Mouse (Mus musculus) retina, embryonic 14.5 days (tissue): ENCODE results near the gene Tbca.

Source experiments
- DNase-seq: peaks from one replicate; pipeline ENCODE4 v3.0.0-alpha.2; 2015; ENCODE audit warnings: low spot score

Gene Tbca

DNA sequence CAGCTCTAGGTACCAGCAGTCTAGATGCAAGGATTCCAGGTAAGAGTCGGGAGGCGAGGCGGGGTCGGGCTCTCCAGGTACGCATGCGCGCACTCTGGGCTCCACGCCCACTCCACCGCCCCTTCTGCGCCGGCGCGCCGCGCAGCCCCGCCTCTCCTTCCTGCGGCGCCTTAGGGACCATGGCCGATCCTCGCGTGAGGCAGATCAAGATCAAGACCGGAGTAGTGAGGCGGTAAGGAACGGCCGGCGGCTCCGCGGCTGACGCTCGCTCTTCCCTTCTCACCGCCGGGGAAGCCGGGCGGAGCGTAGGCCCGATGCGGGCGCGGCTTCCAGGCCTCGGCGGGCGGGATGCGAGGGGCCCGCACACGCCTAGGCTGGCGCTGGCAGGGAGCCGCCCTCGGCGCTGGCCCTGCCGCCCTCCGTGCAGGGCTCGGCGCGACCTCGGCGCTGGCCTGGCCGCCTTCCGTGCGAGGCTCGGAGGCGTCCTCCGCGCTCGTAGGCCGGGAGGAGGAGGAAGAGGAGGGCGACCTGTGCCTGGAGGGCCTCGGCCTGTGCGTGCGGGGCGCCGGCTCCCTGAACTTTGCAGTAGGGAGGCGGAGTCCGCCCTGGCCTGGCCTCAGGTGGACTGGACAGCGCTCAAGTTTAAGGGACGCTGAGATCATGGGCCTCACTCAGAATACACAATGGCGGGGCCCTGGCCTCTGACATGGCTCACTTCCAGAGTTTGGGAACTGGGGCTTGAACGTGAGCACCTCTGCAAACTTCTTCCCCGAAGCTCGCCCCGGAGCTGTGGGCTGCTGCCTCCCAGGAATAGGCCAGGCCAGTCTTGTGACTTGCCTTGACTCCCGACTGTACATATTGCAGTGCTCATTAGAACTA lies at the start of gene Tbca:
Tbca (plus strand) TSS at position 140 of the 879 bp plus-strand sequence.
- peak; percentile 90 for DNase-seq

DNA sequence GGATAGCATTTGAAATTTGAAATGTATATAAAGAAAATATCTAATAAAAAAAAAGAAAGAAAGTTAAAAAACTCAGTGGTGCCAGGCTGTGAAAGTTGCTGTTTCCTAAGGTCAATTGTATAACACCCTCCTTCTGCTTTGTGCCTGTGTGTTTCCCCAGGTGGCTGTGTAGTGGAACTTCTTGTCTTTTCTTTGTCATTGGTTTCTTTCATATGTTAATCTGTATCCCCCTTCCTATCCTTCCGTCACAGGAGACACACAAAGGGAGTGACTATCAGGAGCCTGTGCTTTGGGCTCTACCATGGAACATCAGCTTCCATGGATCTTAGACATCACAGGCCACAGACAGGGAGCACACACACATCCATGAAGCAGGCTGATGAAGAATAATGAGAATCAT lies 43.5 kb upstream of the Tbca start:
- DNase-seq: no peak

DNA sequence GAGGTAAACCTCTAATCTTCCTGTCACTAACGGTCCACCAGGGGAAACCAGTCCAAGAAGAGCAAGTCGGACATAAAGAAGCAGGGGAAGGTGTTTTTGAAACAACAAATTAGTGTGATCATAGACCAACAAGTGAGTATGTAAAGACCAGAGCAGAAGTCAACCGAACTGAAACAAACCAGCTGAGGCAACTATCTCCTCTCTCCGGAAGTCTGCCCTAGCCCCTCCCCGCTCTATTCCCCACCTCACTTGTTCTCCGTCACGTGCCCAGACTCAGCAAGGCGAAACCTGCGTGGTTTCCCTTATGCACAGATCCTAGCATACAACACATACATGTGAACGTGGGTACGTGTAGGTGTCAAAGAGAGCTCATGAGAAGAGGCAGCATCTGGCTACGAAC lies 22.9 kb upstream of the Tbca start:
- DNase-seq: no peak

DNA sequence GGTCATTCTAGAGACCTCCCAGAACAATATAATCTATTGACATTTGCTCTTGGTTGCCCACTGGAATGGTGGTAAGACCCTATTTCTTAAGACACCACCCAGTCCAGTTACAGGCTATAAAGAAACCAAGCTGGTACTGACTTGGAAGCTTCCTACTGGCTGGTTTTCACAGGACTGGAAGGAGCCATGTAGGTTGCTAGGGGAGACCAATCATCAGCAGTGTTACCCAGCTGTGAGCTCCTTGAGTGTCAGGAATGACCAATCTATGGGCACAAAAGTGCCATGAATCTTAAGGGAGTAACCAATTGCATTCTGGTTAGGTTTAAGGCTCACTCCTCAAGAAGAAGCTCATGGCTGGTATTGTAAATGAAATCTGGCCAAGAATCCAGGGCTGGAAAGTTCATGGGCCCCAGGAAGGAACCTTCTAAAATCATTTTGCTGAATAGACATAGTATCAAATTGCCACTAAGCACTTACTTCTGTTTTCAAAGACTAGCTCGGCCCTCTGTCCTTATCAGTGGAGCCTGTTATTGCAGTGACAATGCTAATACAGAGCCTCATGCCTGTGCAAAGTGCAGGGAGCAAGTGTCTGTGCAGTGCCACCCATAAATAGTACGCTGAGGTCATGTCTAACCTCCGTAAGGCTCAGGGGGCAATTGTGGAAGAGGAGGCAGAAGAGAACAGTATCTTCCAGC lies 20.1 kb upstream of the Tbca start:
- no peak for DNase-seq

DNA sequence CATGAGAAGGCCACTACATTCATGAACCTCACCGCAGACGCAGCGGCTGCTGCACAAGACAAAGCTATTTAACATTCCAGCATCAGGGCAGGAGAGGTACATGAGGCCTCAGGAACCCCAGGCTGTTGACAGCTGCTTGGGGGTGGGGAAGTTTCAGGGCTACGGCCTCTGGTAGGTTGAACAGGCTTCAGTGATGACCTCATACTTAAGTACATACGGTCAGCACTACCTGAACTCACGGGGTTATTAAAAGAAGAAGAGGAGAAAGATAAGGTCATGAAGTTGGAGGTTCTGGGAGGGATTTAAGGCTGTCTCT lies 19.6 kb upstream of the Tbca start:
- no peak for DNase-seq

DNA sequence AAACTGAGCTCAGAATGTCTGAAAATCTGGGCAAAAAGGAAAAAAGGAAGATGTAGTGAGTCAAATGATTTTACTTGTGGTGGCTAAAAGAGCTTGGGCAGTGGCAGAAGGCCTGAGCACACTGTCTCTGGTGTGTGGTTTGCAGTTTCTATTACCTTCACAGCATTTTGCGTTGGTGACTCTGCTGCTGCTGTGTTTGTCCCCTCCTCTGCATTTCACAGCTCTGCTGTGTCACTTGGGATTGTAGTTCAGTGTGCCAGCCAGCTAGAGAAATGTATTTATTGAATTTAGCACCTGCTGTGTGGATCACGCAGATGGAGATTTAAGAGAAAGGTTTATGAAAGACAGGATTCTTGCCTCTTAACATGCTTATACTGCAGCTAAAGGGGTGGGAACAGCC lies 1.8 kb upstream of the Tbca start:
- no peak for DNase-seq

DNA sequence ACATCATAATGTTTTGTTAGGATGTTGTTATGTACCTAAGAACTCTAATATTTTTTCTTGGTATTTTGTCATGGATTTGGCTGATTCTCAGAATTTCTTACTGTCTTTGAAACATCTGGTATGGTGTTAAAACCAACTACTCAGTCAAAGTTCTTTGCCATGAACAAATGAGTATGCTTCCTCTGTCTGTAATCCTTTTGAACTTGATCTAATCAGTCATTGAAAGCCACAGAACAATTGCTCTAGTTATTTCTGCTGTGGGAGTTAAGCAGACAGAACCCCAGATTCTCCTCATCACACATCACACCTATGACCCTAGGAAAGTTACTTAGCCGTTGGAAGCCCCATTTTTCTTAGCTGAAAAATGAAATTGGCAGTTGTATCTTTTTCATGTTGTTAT lies 6.0 kb downstream of the Tbca start:
- no peak for DNase-seq

DNA sequence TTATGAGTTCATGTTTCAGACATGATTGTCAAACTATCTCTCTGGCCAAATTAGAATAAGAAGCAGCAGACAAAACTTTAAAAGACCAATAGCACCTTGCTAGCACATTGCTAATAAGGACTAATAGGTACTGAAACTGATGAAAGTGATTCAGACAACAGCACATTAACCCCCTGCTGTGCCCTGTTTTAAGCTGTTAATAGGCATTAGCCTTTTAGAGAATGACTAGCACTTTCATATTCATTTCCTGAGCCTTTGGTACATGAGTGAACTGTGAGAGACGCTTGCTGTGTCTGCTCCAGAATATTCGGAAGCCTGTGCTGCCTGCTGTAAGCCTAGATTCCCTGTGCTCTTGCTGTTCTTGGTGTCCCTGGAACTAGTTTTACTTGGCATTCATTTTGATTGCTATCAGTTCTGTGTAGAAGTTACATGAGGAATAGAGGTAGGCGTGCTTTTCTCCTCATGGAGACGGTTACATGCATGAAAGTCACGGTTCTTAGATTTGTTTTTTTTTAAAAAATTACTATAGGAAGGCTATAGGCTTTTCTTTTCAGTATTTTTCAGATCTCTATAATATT lies 14.9 kb downstream of the Tbca start:
- DNase-seq: peak; percentile 61

DNA sequence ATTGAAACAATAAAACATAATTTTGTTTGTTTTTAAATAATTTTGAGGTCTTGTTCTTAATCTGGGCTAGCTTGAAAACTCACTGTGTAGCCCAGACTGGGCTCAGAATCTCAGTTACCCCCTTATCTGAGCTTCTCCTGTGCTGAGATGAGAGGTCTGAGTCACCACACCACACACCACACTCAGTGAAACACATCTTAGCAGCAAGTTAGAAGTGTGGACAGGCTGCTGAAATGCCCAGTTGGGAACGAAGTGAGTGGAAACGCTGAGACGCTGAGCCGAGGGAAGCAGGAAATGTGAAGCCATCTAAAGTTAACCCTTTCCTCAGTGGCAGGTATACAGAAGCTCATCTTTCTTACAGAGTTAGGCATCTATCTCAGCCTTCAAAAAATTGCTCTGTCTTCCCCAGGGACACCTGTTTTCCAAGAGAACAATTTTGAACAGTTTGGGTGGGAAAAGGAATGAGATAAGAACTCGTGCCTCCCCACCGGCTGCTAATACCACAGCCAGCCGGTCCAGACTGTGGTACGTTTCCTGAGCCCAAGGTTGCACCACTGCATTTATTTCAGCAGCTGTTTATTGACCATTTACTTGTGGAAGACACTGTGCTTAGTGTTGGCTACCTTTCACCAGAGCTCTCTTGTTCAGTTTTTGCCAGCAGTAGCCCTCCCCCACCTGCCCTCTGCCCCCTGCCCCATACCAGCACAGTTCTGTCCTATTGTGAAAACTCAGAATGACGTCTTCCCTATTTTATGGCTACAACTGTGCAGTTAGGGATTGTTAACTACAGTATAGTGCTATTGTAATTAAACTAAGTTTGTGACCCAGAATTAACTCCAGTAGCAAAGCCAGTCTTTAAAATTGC lies 17.8 kb downstream of the Tbca start:
- no peak for DNase-seq

DNA sequence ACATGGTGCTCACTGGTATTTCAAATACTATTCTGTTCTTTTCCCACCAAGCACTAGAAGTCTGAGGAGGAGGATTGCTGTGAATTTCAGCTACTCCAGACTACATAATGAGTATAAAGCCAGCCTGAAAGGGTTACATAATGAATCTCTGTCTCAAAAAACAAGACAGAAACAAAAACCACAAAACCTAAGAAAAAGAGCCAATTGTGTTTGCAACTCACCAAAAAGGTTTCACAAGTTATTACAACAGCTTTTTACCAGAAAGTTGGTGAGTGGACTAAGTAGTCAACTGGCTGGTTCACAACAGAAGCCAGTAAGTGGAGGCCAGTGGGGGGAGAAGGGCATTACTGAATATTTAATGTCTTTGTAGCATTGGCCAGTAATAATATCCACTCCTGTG lies 19.9 kb downstream of the Tbca start:
- no peak for DNase-seq

DNA sequence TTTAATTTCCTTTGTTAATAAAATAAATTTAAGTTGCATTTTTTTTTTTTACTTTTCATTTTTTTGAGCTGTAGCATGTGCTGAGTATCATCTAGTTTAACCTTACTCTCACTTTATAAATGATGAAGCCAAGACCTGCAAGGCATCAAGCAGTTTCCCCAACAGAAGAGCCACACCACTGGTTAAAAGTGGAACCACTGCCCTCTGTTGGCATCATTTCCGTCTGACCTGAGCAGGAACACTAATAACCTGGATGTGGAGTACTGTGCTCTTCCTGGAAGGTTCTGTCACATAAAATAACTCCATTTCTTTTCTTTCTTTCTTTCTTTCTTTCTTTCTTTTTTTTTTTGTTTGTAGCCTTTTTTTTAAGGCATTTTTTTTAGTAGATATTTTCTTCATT lies 21.0 kb downstream of the Tbca start:
- DNase-seq: no peak

DNA sequence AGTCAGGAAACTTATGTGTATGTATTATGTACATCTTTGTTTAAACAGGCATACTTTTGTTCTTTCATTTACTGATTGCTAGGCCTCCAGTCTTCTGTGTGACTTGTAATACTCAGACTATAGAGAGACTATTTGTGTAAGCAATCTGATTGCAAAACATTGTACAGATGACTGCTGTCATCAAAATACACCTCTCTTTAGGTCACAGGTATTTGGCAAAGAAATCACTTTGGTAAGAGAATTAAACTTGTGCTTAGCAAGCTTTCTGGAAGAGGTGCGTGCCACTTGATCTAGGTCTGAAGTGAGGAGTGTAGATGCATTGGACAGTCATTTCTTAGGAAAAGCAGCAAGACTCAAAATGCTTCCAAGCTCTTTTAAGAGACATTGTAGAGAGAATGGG lies 22.7 kb downstream of the Tbca start:
- DNase-seq: no peak

DNA sequence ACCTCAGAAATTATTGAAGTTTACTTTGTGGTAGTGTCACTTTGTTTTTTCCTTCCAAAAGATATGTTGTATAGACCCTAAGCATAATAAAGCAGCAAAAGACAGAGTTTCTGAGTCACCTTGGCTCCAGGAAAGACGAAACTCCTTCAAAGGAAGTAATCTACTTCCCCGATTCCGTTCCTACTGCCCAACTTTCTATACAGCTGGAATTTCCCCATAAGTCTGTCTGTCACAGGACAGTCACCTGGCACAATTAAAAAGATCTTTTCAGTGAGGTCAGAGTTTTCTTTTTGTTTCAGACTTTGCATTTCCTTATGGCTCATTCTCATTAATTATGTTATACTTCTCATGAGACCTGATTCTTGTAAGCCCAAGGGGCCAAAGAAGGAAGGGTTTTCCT lies 25.1 kb downstream of the Tbca start:
- no peak for DNase-seq

DNA sequence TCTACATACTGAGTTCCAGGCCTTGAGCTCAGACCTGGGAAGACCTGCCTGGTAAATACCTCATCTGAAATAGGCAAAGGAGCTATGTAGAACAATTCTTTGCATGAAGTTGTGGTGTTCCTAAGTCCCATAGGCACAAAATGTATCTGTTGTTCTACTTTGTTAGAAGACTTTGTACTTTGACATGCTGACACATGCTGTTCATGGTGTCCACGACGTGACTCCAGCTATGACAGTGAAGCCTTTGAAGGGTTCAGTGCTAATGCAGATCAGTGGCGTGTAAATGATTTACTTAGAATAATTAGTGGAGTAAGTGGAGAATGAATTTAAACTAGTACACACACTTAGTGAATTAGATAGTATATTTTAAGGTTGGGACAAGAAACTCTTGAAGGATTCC lies 31.8 kb downstream of the Tbca start:
- DNase-seq: no peak

DNA sequence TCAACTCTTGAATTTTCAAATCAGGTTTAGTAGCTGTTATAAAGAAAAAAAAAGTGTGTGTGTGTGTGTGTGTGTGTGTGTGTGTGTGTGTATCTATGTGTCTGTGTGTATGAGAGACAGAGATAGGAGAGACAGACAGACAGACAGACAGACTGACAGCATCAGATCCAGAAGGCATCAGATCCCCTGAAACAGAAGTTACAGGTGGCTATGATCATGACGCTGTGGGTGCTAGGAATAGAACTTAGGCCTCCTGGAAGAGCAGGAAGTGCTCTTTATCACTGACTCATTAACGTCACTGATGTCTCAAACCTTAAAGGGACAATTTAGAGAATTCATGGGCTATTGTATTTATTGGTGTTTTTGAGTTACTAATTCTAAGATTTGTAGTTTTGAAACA lies 32.2 kb downstream of the Tbca start:
- DNase-seq: no peak

DNA sequence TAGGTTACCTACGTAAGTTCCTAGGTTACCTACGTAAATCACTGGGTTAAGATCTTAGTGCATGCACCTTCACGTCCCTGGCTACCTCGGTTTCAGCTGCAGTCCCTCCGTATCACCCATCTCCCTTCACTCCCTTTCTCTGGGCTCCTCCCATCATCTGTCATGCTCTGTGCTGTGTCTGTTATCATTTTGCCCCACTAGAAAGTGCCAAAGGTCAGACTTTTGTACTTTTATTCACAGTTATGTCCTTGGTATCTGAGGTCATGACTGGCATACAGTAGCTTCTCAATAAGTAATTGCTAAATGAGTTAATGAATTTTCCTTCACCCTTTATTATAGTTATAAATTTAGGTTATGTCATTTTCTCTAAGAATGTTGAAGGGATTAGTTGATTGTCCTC lies 37.7 kb downstream of the Tbca start:
- DNase-seq: no peak

DNA sequence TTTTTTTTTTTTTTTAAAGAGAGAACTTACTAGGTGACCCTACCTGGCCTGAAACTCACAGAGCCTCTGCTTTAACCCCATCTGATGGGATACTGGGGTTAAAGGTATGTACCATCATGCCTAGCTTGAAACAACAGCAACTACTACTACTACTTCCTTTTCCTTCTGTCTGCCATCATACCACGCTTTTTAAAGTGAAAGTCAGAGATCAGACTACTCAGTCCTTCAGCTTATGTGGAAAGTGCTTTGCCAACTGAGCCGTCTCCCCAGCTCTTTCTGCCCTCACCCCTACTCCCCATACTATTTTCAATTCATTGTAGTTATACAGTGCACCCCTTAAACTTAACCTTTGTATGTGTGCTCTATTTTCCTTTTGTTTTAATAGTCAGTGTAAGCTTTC lies 38.3 kb downstream of the Tbca start:
- DNase-seq: no peak

DNA sequence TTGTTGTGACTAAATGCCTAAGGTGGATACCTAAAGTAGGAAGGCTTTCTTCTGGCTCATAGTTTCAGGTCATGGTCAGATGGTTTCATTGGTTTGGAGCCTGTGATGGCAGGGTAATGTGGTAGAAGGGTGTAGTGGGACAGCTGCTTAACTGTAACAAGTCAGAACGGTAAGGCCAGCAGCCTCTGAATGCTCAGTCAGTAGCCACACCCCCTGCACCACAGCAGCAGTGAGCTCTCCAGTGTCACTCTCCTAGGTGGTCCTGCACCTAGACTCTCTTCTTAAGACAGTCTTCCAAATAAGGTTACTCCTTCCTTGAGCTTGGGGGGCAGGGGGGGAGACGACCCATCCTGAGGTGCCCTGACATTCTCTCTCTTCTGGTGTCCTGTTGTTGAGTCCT lies 39.1 kb downstream of the Tbca start:
- DNase-seq: no peak

DNA sequence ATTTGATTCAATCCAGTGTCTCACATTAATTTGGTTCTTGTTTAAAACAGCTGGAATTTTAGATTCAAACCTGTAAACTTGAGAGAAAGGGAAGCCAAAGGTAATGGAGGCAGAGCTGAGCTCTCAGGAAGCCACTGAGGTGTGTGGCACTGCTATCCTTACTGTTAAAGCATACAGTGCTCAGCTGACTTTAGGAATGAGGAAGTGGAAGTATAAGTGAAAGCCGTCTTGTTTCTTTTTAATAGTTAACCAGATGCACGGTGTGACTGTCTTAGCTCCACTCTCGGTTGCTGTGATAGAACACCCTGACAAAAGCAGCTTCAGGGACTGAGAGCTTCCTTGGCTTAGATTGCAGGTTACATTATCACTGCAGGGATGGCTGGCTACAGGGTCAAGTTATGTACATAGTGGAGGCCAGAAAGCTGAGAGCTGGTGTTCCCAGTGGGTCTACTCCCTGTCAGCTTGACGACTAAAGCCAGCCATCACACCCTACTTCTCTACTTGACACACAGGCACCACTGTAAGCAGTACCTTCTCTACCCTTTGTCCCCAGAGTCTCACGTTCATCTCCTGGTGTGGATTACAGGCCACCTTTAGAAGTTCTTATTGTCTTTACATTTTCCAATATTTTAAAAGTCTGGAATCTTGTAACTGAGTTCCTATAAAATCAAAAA lies 49.5 kb downstream of the Tbca start:
- DNase-seq: peak; percentile 25

DNA sequence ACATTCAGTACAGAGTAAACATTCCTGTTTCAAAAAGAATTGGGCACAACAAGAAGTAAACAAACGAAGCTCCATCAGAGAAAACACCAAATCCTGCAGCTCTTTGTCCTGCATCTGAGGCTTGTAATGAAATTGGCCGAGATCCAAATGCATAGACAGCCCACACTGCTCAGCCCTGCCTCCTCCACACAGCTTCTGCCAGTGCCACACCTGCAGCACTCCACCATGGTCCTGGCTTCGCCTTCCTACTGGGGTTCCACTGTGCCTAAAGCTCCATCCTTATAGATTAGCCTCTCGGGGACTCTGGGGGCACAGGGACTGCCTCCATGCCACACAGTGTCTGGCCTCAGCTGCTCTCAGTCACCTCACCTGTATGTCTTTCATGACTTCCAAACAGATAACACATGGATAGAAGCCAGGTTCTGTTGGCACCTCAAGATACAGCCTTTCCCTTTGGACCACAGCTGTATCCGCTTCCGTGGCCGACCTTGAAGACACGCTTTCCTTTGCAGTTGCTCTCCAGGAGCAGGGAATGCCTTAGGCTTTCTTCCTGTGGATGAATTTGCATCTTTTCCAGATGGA lies 50.1 kb downstream of the Tbca start:
- no peak for DNase-seq

DNA sequence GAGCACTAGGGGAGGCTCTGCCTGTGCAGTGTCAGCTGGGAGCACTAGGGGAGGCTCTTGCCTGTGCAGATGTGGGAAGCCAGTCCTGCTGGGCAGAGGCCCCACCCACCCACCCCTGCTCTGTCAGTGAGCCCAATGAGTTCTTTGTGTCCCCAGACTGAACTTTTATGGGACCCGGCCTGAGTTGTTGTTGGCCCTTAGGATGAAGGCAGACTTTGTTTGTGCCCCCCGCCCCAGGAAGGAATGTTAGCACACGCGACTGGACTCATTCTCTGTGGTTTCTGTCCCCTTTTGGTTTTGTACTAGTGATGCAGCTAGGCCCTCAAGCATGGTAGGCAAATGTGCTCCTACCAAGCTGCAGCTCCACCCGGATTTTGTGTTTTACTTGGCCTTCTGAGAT lies 54.5 kb downstream of the Tbca start:
- no peak for DNase-seq

DNA sequence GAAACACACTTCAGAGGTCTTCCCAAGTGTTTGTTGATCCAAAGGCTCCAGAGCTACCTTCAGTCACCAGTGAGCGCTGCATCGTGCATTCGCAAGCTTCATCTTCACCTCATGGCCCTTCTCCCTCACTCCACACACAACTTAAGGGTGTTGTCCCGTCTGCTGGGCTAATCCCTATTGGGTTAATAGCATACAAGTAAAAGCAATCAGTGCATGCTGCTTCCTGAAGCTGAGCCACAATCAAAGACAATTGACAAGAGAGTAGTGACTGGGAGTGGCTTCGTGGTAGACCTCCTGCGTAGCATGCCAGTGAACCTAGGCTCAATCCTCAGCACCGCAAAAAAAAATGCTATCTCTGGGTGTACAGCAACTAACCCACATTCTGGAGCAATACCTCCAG lies 59.2 kb downstream of the Tbca start:
- no peak for DNase-seq
